Mouse (Mus musculus): ENCODE results near the gene Hist2h2aa1. TPM values are rescaled to one million over a fixed set of nuclear protein-coding genes. Genes with fewer than 3 reads are reported as not detected.
A peak's percentile ranks its signal among the peaks of the same experiment; 100 is the strongest.
"Not testable (repeated sequence)": the region's sequence is repeated elsewhere in the genome, so short reads cannot be mapped to it uniquely, and the experiment has no call there.

The Hist2h2aa1 gene
- polyA plus RNA-seq, 1 experiment from 2014 or later = 19.9 TPM

DNA sequence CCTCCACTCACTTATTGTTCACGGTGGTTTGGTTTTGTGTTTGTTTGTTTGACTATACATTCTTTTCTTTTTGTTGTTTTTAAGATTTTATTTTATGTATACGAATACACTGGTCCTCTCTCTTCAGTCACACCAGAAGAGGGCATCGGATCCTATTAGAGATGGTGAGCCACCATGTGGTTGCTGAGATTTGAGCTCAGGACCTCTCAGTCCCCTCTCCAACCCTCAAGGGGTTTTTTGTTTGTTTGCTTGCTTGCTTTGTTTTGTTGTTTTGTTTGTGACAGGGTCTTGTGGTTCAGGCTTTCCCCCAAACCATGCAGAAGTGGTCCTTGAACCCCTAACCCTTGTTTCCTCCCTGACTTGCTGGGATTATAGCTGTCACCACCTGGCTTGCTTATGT, 16.3 kb downstream of the Hist2h2aa1 start:
- ATAC-seq (ENCODE audit: insufficient number of reproducible peaks, insufficient read depth, low FRiP score, low TSS enrichment) = no peak
- no peaks in the 10 kb centered on the region for H3K9me3 ChIP-seq

DNA sequence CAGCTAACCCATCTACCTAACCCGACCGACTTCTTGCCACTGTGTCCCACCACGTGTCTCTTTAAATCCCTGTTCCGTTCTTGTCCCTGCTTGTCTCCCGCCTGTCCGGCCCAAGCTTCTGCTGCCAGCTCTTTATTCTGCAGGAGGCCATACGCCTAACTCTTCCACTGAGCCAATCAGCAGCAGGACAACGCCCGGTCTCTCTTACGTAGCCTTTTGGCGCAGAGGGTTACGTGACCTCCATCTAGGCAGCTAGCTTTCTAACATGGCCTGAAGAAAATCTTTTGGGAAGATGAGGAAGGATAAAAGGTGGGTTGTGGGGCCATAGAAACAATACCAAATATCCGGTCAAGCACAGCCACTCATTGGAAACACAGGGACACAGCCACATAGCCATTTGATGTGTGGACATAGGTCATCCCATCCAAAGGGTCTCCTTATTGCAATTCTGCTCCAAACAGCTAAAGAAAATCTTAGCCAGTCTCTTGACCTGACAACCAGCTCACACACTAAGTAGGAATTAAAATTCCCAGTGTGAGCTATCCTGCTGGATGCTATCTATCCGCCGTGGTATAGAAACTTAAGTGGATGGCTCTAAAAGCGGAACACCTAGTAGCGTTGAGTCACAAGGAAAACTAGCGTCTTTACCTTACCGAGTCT, 17.0 kb downstream of the Hist2h2aa1 start:
- peak; percentile 73 for ATAC-seq (ENCODE audit: insufficient number of reproducible peaks, insufficient read depth, low FRiP score, low TSS enrichment)
- WGBS = 2% methylated on average over 19 of the region's 19 CpGs
- H3K27ac ChIP-seq = peak overlapping the region; percentile 99

More for the DNA sequence above, 16.3 kb downstream of the Hist2h2aa1 start:
- Histone ChIP-seq H3K4me2 (replicated peaks) (peak overlapping the region; percentile 88), H3K9ac (peak overlapping the region; percentile 85; the same call in 1 of the 2 replicates), H3K4me3 (peak overlapping the region; percentile 58), H3K36me3 (no peaks in the 10 kb centered on the region), H3K4me1 (peaks cover 17% of the 10 kb centered on the region; the same call in 1 of the 2 replicates), H3K27me3 (no peaks in the 10 kb centered on the region), H3K27ac (peak overlapping the region; percentile 99)
- WGBS = 54% methylated on average over 3 of the region's 3 CpGs

DNA sequence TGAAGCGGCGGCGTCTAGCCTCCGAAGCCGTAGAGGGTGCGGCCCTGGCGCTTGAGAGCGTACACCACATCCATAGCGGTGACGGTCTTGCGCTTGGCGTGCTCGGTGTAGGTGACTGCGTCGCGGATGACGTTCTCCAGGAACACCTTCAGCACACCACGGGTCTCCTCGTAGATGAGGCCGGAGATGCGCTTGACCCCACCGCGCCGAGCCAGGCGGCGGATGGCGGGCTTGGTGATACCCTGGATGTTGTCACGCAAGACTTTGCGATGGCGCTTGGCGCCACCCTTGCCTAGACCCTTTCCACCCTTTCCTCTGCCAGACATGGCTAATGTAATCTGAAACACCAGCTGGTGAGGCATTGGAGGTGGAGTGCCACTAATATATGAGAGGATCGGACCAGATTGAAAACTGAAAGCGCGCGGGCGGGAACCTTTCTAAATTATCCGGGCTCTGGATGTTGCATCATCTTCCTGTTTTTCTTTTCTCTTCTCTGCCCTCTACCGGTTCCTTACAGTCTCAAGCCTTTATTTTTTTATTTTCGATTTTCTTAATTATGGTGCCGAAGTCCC, 17.8 kb downstream of the Hist2h2aa1 start, which contains the start of gene Hist2h4:
Gene Hist2h4, minus strand, starts transcription at position 333 of the 572 bp plus-strand sequence.
- under 1% methylated on average over 38 of the region's 40 CpGs for WGBS
- peak within 1 kb of the TSS; percentile 99 for H3K27ac ChIP-seq
- H3K4me3 ChIP-seq = peak within 1 kb of the TSS; percentile 58
- H3K36me3 ChIP-seq = no peaks in the 10 kb centered on the region
- peak within 1 kb of the TSS; percentile 88 for H3K4me2 ChIP-seq (replicated peaks)
- no peaks in the 10 kb centered on the region for H3K27me3 ChIP-seq
- ATAC-seq (ENCODE audit: insufficient number of reproducible peaks, insufficient read depth, low FRiP score, low TSS enrichment) = peak; percentile 81
- H3K9ac ChIP-seq = peak within 1 kb of the TSS; percentile 85
- H3K9me3 ChIP-seq = no peaks in the 10 kb centered on the region
- H3K4me1 ChIP-seq = peaks cover 24% of the 10 kb centered on the region

More for the DNA sequence above, 17.0 kb downstream of the Hist2h2aa1 start:
- Histone ChIP-seq H3K4me2 (replicated peaks) (peak overlapping the region; percentile 88), H3K4me3 (peak overlapping the region; percentile 58), H3K36me3 (no peaks in the 10 kb centered on the region), H3K4me1 (peaks cover 17% of the 10 kb centered on the region; the same call in 1 of the 2 replicates), H3K9me3 (no peaks in the 10 kb centered on the region), H3K27me3 (no peaks in the 10 kb centered on the region), H3K9ac (peak overlapping the region; percentile 85)

GRCm38 (mm10) chr3:96263558-96264403, 18.5 kb downstream of the Hist2h2aa1 start:
- Histone ChIP-seq H3K4me3 (peak overlapping the region; percentile 58), H3K4me1 (peaks cover 25% of the 10 kb centered on the region), H3K36me3 (no peaks in the 10 kb centered on the region), H3K9ac (peak overlapping the region; percentile 64), H3K9me3 (no peaks in the 10 kb centered on the region), H3K27me3 (no peaks in the 10 kb centered on the region), H3K4me2 (replicated peaks) (peak overlapping the region; percentile 88), H3K27ac (peak overlapping the region; percentile 99)
- 6% methylated on average over 27 of the region's 27 CpGs for WGBS
- ATAC-seq (ENCODE audit: insufficient number of reproducible peaks, insufficient read depth, low FRiP score, low TSS enrichment) = no peak

DNA sequence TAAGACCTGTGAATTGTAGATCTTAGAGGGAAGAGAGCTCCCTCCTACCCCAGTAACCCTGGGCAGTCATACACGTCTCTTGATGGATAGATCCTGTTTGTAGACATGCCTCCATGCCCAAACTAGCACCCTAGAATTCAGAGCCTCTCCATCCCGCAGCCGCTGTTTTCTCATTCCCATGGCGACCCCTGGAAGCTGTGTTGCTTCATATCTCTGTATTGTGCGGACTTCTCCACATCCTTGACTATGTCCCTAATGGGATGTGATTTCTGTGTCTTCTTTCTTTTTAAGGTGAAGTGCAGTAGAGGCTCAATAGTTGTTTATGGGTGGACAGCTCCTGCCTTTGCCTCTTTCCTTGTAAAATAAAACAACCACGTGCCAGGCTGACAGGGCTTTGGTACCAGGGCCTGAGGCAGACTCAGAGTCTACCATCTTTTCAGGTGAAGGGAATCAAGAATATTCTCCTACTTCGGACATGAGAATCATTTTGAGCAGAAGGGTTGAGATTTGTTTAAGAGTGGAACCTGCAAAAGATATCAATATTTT, 19.2 kb downstream of the Hist2h2aa1 start:
- Histone ChIP-seq H3K4me1 (peaks cover 25% of the 10 kb centered on the region), H3K4me2 (replicated peaks) (peak overlapping the region; percentile 88), H3K9me3 (no peaks in the 10 kb centered on the region), H3K27ac (peak overlapping the region; percentile 99), H3K36me3 (no peaks in the 10 kb centered on the region), H3K27me3 (no peaks in the 10 kb centered on the region), H3K9ac (peak overlapping the region; percentile 64; the same call in 1 of the 2 replicates), H3K4me3 (peak overlapping the region; percentile 58)
- WGBS = 77% methylated on average over 7 of the region's 7 CpGs
- no peak for ATAC-seq (ENCODE audit: insufficient number of reproducible peaks, insufficient read depth, low FRiP score, low TSS enrichment)

DNA sequence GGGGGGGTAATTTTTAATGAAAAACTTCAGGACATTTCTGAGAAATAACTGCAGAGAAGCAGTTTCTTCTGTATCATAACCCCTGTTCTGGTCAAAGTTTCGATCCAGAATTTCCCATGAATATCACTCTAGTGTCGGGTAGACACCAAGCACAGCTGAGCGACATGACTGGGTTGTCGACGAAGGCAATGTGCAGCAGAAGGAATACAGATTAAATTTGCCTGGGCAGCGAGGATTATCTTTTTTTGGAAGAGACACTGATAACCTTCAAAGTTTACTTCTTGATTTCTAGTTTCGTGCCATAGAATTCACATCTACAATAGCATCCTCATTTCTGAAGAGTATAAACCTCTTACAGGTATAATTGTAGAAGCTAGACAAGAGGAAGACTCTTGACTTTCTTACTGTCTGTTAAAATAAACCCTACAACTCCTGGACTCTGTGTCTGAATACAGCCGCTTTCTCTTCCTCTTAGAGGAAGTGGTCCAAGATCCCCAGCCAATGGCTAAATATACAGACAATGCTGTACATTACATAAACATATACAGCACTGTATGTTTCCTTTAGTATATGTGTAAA, 20.9 kb downstream of the Hist2h2aa1 start:
- Histone ChIP-seq H3K27me3 (no peaks in the 10 kb centered on the region), H3K36me3 (no peaks in the 10 kb centered on the region), H3K4me3 (no peak overlapping the region), H3K27ac (no peak overlapping the region), H3K9me3 (no peaks in the 10 kb centered on the region), H3K9ac (no peak overlapping the region), H3K4me1 (peaks cover 25% of the 10 kb centered on the region), H3K4me2 (replicated peaks) (no peak overlapping the region)
- no peak for ATAC-seq (ENCODE audit: insufficient number of reproducible peaks, insufficient read depth, low FRiP score, low TSS enrichment)
- 85% methylated on average over 8 of the region's 8 CpGs for WGBS

- Histone ChIP-seq H3K36me3 (no peaks in the 10 kb centered on the region), H3K4me2 (replicated peaks) (peak overlapping the region; percentile 36; the same call in 1 of the 2 replicates), H3K9me3 (no peaks in the 10 kb centered on the region), H3K9ac (no peak overlapping the region; the same call in 1 of the 2 replicates), H3K4me1 (peaks cover 17% of the 10 kb centered on the region), H3K4me3 (no peak overlapping the region), H3K27ac (peak overlapping the region; percentile 95), H3K27me3 (no peaks in the 10 kb centered on the region)
- 77% methylated on average over 4 of the region's 4 CpGs for WGBS
- no peak for ATAC-seq (ENCODE audit: insufficient number of reproducible peaks, insufficient read depth, low FRiP score, low TSS enrichment)
Measured at GRCm38 (mm10) chr3:96267541-96267940, 22.2 kb downstream of the Hist2h2aa1 start.

GRCm38 (mm10) chr3:96268051-96268775, 22.9 kb downstream of the Hist2h2aa1 start, which contains the start of gene Hist2h3b:
TSS of gene Hist2h3b (plus strand) at chr3:96268654.
- Histone ChIP-seq H3K9ac (peak within 1 kb of the TSS; percentile 72), H3K27me3 (no peaks in the 10 kb centered on the region), H3K27ac (peak within 1 kb of the TSS; percentile 98), H3K9me3 (no peaks in the 10 kb centered on the region), H3K36me3 (no peaks in the 10 kb centered on the region), H3K4me3 (peak within 1 kb of the TSS; percentile 49), H3K4me1 (peaks cover 17% of the 10 kb centered on the region), H3K4me2 (replicated peaks) (peak within 1 kb of the TSS; percentile 68)
- peak; percentile 68 for ATAC-seq (ENCODE audit: insufficient number of reproducible peaks, insufficient read depth, low FRiP score, low TSS enrichment)
- WGBS = 23% methylated on average over 30 of the region's 30 CpGs

DNA sequence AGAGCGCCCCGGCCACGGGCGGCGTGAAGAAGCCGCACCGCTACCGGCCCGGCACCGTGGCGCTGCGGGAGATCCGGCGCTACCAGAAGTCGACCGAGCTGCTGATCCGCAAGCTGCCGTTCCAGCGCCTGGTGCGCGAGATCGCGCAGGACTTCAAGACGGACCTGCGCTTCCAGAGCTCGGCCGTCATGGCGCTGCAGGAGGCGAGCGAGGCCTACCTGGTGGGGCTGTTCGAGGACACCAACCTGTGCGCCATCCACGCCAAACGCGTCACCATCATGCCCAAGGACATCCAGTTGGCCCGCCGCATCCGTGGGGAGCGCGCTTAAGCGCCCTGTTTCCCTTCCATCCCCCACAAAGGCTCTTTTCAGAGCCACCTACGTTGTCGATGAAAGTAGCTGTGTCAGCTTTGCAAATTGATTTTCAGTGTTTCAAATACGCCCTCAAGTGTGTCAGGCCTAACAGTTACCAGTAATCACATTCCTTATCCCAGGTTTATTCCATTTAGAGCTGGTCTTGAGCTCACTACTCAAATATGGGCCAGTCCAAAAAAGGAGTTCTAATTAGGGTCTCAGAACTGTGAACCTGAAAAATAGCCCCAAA, 23.6 kb downstream of the Hist2h2aa1 start:
- H3K9ac ChIP-seq = peak overlapping the region; percentile 72
- peaks cover 15% of the 10 kb centered on the region for H3K4me1 ChIP-seq
- peak overlapping the region; percentile 98 for H3K27ac ChIP-seq
- not testable (repeated sequence) for H3K9me3 ChIP-seq, H3K27me3 ChIP-seq, H3K36me3 ChIP-seq
- H3K4me2 ChIP-seq (replicated peaks) = peak overlapping the region; percentile 68
- peak; percentile 22; the same call in 1 of the 2 replicates for ATAC-seq (ENCODE audit: insufficient number of reproducible peaks, insufficient read depth, low FRiP score, low TSS enrichment)
- peak overlapping the region; percentile 49 for H3K4me3 ChIP-seq
- 0% methylated on average over 12 of the region's 44 CpGs for WGBS
